Mouse (Mus musculus): ENCODE results near the gene Cdc26. TPM values are rescaled to one million over a fixed set of nuclear protein-coding genes. Genes with fewer than 3 reads are reported as not detected.

Gene Cdc26
- polyA plus RNA-seq, 1 experiment from 2014 or later = 215 TPM

GRCm38 (mm10) chr4:62349371-62349770 is 59.1 kb downstream of the Cdc26 start:
- H3K4me3 ChIP-seq = no peak overlapping the region
- peaks cover 25% of the 10 kb centered on the region for H3K36me3 ChIP-seq (replicated peaks)
- no peaks in the 10 kb centered on the region for H3K9me3 ChIP-seq
- H3K27me3 ChIP-seq (replicated peaks; ENCODE audit: low read depth, poor library complexity, severe bottlenecking) = no peaks in the 10 kb centered on the region
- no peak for DNase-seq (ENCODE audit: low spot score)
- H3K4me1 ChIP-seq = no peaks in the 10 kb centered on the region
- 95% methylated on average over 2 of the region's 2 CpGs for WGBS
- H3K27ac ChIP-seq (replicated peaks) = no peak overlapping the region

- Histone ChIP-seq H3K27me3 (replicated peaks; ENCODE audit: low read depth, poor library complexity, severe bottlenecking) (no peaks in the 10 kb centered on the region), H3K27ac (replicated peaks) (no peak overlapping the region), H3K4me3 (no peak overlapping the region), H3K36me3 (replicated peaks) (peaks cover 31% of the 10 kb centered on the region), H3K9me3 (no peaks in the 10 kb centered on the region), H3K4me1 (no peaks in the 10 kb centered on the region)
- 73% methylated on average over 2 of the region's 2 CpGs for WGBS
- no peak for DNase-seq (ENCODE audit: low spot score)
Observed at GRCm38 (mm10) chr4:62348329-62348705, 60.1 kb downstream of the Cdc26 start.

GRCm38 (mm10) chr4:62347605-62348328 is 60.7 kb downstream of the Cdc26 start:
- H3K4me1 ChIP-seq = no peaks in the 10 kb centered on the region
- H3K9me3 ChIP-seq = no peaks in the 10 kb centered on the region
- no peak for DNase-seq (ENCODE audit: low spot score)
- H3K27me3 ChIP-seq (replicated peaks; ENCODE audit: low read depth, poor library complexity, severe bottlenecking) = no peaks in the 10 kb centered on the region
- no peak overlapping the region for H3K4me3 ChIP-seq
- H3K27ac ChIP-seq (replicated peaks) = no peak overlapping the region
- peaks cover 31% of the 10 kb centered on the region for H3K36me3 ChIP-seq (replicated peaks)
- 75% methylated on average over 9 of the region's 9 CpGs for WGBS

- WGBS = 89% methylated on average over 4 of the region's 4 CpGs
- no peaks in the 10 kb centered on the region for H3K4me1 ChIP-seq
- no peaks in the 10 kb centered on the region for H3K9me3 ChIP-seq
- no peak for DNase-seq (ENCODE audit: low spot score)
- H3K27ac ChIP-seq (replicated peaks) = no peak overlapping the region
- H3K4me3 ChIP-seq = no peak overlapping the region
- H3K27me3 ChIP-seq (replicated peaks; ENCODE audit: low read depth, poor library complexity, severe bottlenecking) = no peaks in the 10 kb centered on the region
- peaks cover 31% of the 10 kb centered on the region for H3K36me3 ChIP-seq (replicated peaks)
Observed at GRCm38 (mm10) chr4:62345827-62346226, 62.6 kb downstream of the Cdc26 start.

- no peak overlapping the region for H3K27ac ChIP-seq (replicated peaks)
Observed at GRCm38 (mm10) chr4:62344000-62344399, 64.4 kb downstream of the Cdc26 start.

GRCm38 (mm10) chr4:62338536-62338935 is 69.9 kb downstream of the Cdc26 start:
- Histone ChIP-seq H3K4me1 (no peaks in the 10 kb centered on the region), H3K9me3 (no peaks in the 10 kb centered on the region), H3K27me3 (replicated peaks; ENCODE audit: low read depth, poor library complexity, severe bottlenecking) (no peaks in the 10 kb centered on the region), H3K36me3 (replicated peaks) (peaks cover 34% of the 10 kb centered on the region), H3K4me3 (no peak overlapping the region), H3K27ac (replicated peaks) (no peak overlapping the region)
- no peak for DNase-seq (ENCODE audit: low spot score)
- 91% methylated on average over 5 of the region's 5 CpGs for WGBS

More at GRCm38 (mm10) chr4:62344000-62344399, 64.4 kb downstream of the Cdc26 start:
- Histone ChIP-seq H3K4me1 (no peaks in the 10 kb centered on the region), H3K27me3 (replicated peaks; ENCODE audit: low read depth, poor library complexity, severe bottlenecking) (no peaks in the 10 kb centered on the region), H3K9me3 (no peaks in the 10 kb centered on the region), H3K4me3 (no peak overlapping the region), H3K36me3 (replicated peaks) (peaks cover 29% of the 10 kb centered on the region)
- no peak for DNase-seq (ENCODE audit: low spot score)
- WGBS = 93% methylated on average over 1 of the region's 1 CpGs

Other genes starting within 250 kb of the Cdc26 start
- gene Zfp37, start 177.6 kb downstream of the Cdc26 start, polyA plus RNA-seq (2016; fragmentation: Nextera tagmentation; extraction: Ambion mirVana) = 18.7 and 19.8 TPM in 2 replicates
- 10.2 and 10.7 TPM in 2 replicates for gene Slc31a2, start 146.1 kb downstream of the Cdc26 start, polyA plus RNA-seq (2016; fragmentation: Nextera tagmentation; extraction: Ambion mirVana)
- gene Fkbp15, start 48.1 kb downstream of the Cdc26 start, polyA plus RNA-seq (2016; fragmentation: Nextera tagmentation; extraction: Ambion mirVana) = 18.0 and 18.1 TPM in 2 replicates
- 45.5 and 48.0 TPM in 2 replicates for gene Slc31a1, start 47.9 kb downstream of the Cdc26 start, polyA plus RNA-seq (2016; fragmentation: Nextera tagmentation; extraction: Ambion mirVana)
- gene Prpf4, start 155 bp upstream of the Cdc26 start, polyA plus RNA-seq (2016; fragmentation: Nextera tagmentation; extraction: Ambion mirVana) = 37.1 and 37.2 TPM in 2 replicates
- gene Rnf183, start 26.6 kb upstream of the Cdc26 start, polyA plus RNA-seq (2016; fragmentation: Nextera tagmentation; extraction: Ambion mirVana) = not detected in 2 replicates
- 9.9 and 11.0 TPM in 2 replicates for gene Wdr31, start 62.3 kb upstream of the Cdc26 start, polyA plus RNA-seq (2016; fragmentation: Nextera tagmentation; extraction: Ambion mirVana)
- 1.8 and 2.6 TPM in 2 replicates for gene Bspry, start 71.4 kb upstream of the Cdc26 start, polyA plus RNA-seq (2016; fragmentation: Nextera tagmentation; extraction: Ambion mirVana)
- gene Hdhd3, start 94.8 kb upstream of the Cdc26 start, polyA plus RNA-seq (2016; fragmentation: Nextera tagmentation; extraction: Ambion mirVana) = 11.0 and 13.2 TPM in 2 replicates
- 106 and 114 TPM in 2 replicates for gene Alad, start 111.3 kb upstream of the Cdc26 start, polyA plus RNA-seq (2016; fragmentation: Nextera tagmentation; extraction: Ambion mirVana)
- gene Pole3, start 116.4 kb upstream of the Cdc26 start, polyA plus RNA-seq (2016; fragmentation: Nextera tagmentation; extraction: Ambion mirVana) = 117 and 120 TPM in 2 replicates
- 1.1 and 1.3 TPM in 2 replicates for gene 4933430I17Rik, start 116.7 kb upstream of the Cdc26 start, polyA plus RNA-seq (2016; fragmentation: Nextera tagmentation; extraction: Ambion mirVana)
- 35.4 and 35.5 TPM in 2 replicates for gene Rgs3, start 151.2 kb upstream of the Cdc26 start, polyA plus RNA-seq (2016; fragmentation: Nextera tagmentation; extraction: Ambion mirVana)

Data from embryonic facial prominence, embryonic 10.5 days (tissue).